Mouse (Mus musculus): ENCODE measurements around the gene Ptprj. TPM values are rescaled to one million over a fixed set of nuclear protein-coding genes. Genes with fewer than 3 reads are reported as not detected.

The Ptprj gene
- polyA plus RNA-seq, 1 experiment from 2014 or later: 2.1 TPM

DNA sequence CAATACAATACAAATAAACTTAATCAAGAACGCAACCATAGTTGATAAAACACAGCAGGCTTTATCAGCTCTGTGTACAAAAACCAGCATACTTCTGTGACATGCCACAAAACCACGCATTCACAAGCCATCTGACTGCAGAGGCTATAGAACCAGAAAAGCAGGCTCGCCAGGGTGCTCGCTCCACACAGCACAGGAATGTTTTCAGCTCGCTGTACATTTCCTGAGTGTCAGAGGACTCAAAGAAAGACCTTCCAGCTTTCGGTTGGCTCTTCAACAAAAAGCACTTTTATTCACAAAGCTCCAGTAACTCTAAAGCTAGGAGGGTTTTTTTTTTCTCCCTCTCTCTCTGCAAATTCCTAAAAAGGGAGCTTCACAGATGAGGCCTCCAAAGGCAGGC is 53.9 kb downstream of the Ptprj start:
- no peaks in the 10 kb centered on the region for H3K36me3 ChIP-seq
- H3K27me3 ChIP-seq (ENCODE audit: low read depth, poor library complexity, severe bottlenecking): no peaks in the 10 kb centered on the region
- H3K9me3 ChIP-seq (replicated peaks): no peaks in the 10 kb centered on the region
- no peak overlapping the region for H3K4me3 ChIP-seq
- H3K27ac ChIP-seq (replicated peaks): peak overlapping the region; percentile 64
- DNase-seq (ENCODE audit: low spot score): no peak
- peaks cover 21% of the 10 kb centered on the region for H3K4me1 ChIP-seq
- 38% methylated on average over 6 of the region's 6 CpGs for WGBS

DNA sequence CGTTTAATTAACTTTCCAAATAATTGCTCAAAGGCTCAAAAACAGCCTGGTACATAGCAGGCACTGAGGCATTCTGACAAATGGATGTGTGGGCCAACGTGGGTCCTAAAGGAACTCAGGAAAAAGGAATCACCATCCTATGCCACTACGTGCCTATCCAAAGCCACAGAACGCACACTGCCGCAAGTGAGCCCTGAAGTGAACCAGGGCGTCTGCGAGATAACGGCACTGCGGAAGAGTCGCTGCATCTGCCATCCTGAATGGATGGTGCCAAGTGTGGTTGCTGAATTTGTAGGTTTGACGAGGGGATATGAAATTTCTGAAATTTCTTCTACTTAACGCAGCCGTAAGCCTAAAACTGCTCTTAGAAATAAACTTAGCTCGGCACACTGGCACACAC is 54.6 kb downstream of the Ptprj start:
- Histone ChIP-seq H3K36me3 (no peaks in the 10 kb centered on the region), H3K27me3 (ENCODE audit: low read depth, poor library complexity, severe bottlenecking) (no peaks in the 10 kb centered on the region), H3K4me3 (no peak overlapping the region), H3K27ac (replicated peaks) (0 out of 2 replicates have a peak overlapping the region, but pooled peaks have one; percentile 64), H3K4me1 (peaks cover 21% of the 10 kb centered on the region), H3K9me3 (replicated peaks) (no peaks in the 10 kb centered on the region)
- DNase-seq (ENCODE audit: low spot score): no peak
- 92% methylated on average over 14 of the region's 14 CpGs for WGBS

DNA sequence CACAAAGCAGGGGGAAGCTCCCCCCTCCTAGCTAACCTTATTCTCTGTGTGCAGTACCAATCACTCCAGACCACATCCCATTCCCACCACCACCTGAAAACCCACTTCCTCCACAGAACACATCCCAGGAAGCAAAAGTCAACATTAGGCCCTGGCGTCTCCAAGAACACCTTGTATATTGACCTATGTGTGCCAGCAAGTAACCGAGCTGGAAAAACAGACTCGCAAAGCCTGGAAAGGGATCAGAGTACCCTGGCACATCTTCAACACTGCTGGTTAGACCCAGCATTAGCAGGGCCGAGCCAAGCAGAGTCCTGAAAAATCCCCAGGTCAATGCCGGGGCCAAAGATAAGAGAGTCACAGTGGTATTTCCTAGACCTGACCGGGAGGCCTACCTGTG is 58.0 kb downstream of the Ptprj start:
- Histone ChIP-seq H3K4me1 (peaks cover 19% of the 10 kb centered on the region), H3K9me3 (replicated peaks) (no peaks in the 10 kb centered on the region), H3K27me3 (ENCODE audit: low read depth, poor library complexity, severe bottlenecking) (no peaks in the 10 kb centered on the region), H3K4me3 (no peak overlapping the region), H3K36me3 (no peaks in the 10 kb centered on the region), H3K27ac (replicated peaks) (no peak overlapping the region)
- 93% methylated on average over 6 of the region's 6 CpGs for WGBS
- DNase-seq (ENCODE audit: low spot score): no peak

DNA sequence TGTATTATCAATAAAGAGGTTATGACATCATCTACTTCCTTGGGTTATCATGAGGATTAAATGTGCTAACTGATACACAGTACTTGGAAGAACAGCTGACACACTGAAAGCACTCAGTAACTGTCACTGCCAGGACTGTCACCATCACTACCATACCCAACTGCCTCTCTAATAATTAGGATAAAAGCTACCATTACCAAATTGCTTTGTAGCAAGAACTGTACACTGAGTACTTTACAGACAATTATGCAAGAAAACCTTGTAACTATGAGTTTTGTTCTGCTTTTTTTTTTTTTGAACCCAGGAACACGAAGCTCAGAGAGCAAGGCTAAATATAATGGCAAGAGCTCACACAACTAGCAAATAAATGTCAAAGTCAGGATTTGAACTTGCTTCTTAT is 58.5 kb downstream of the Ptprj start:
- H3K4me1 ChIP-seq: peaks cover 14% of the 10 kb centered on the region
- WGBS: 97% methylated on average over 1 of the region's 1 CpGs

DNA sequence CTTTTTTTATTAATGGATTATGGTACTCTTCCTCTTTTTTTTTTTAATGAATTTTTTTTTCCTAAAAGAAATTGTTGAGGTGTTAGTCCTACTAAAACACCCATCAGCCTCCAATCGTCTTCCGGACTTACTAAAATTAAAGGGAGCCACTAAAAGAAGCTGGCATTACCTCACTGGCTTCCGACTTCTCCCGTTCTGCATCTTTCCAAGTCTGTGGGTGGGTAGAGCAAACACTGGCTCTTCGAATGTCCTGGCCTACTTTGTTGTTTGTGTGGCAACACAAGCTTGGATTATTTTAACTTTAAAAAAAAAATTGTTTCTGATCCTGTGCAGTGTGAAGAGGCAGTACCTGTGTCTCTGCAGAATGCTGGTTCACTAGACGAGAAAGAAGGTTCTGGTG is 62.2 kb downstream of the Ptprj start:
- no peaks in the 10 kb centered on the region for H3K36me3 ChIP-seq
- H3K4me1 ChIP-seq: peaks cover 12% of the 10 kb centered on the region
- H3K27me3 ChIP-seq (ENCODE audit: low read depth, poor library complexity, severe bottlenecking): no peaks in the 10 kb centered on the region
- no peaks in the 10 kb centered on the region for H3K9me3 ChIP-seq (replicated peaks)
- 87% methylated on average over 6 of the region's 6 CpGs for WGBS
- H3K27ac ChIP-seq (replicated peaks): no peak overlapping the region
- H3K4me3 ChIP-seq: no peak overlapping the region
- no peak for DNase-seq (ENCODE audit: low spot score)

More for the DNA sequence above, 58.5 kb downstream of the Ptprj start:
- no peaks in the 10 kb centered on the region for H3K9me3 ChIP-seq (replicated peaks)
- no peak overlapping the region for H3K27ac ChIP-seq (replicated peaks)
- H3K36me3 ChIP-seq: no peaks in the 10 kb centered on the region
- H3K4me3 ChIP-seq: no peak overlapping the region
- no peak for DNase-seq (ENCODE audit: low spot score)
- no peaks in the 10 kb centered on the region for H3K27me3 ChIP-seq (ENCODE audit: low read depth, poor library complexity, severe bottlenecking)

DNA sequence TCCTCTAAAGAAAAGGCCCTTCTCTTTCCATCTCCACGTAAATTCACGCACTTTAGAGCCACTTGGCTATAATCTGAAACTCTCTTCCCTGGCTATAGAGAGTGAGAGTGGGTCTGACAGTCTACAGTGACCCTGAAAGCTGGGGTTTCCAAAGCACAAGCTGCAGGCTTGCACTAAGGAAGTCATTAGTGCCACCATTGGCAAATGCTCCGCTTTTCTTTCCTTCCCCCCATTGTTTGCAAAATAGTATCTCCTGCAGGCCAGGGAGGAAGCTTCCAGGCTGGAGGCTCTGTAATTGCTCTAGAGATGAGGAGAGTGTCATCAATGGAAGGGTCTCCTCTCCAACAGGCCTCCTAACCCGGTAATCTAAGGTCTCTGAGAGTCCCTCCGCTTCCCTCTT is 65.5 kb downstream of the Ptprj start:
- no peak overlapping the region for H3K27ac ChIP-seq (replicated peaks)
- H3K36me3 ChIP-seq: no peaks in the 10 kb centered on the region
- H3K9me3 ChIP-seq (replicated peaks): no peaks in the 10 kb centered on the region
- 82% methylated on average over 5 of the region's 5 CpGs for WGBS
- H3K4me1 ChIP-seq: peaks cover 12% of the 10 kb centered on the region
- no peak for DNase-seq (ENCODE audit: low spot score)
- H3K27me3 ChIP-seq (ENCODE audit: low read depth, poor library complexity, severe bottlenecking): no peaks in the 10 kb centered on the region
- H3K4me3 ChIP-seq: no peak overlapping the region

DNA sequence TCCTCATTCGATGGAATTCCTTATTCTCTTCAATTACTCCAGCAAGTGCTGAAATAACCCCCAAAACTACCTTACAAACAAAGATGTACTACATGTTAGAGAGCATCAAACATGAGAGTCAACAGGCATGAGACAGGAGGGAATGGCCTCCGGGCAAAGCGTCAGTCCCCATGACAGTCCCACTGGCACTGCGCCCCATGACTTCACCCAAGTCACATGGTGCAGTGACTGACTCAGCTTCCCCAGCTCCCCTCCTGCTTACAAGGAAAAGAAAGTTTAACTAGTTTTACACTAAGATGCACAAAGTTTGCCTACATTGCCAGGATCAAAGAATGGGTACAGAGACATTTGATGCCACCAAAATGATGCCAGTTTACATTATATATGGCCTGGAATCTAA is 71.2 kb downstream of the Ptprj start:
- Histone ChIP-seq H3K27ac (replicated peaks) (no peak overlapping the region), H3K4me1 (peaks cover 38% of the 10 kb centered on the region), H3K9me3 (replicated peaks) (no peaks in the 10 kb centered on the region), H3K4me3 (no peak overlapping the region), H3K27me3 (ENCODE audit: low read depth, poor library complexity, severe bottlenecking) (no peaks in the 10 kb centered on the region), H3K36me3 (no peaks in the 10 kb centered on the region)
- DNase-seq (ENCODE audit: low spot score): no peak
- 96% methylated on average over 4 of the region's 4 CpGs for WGBS

DNA sequence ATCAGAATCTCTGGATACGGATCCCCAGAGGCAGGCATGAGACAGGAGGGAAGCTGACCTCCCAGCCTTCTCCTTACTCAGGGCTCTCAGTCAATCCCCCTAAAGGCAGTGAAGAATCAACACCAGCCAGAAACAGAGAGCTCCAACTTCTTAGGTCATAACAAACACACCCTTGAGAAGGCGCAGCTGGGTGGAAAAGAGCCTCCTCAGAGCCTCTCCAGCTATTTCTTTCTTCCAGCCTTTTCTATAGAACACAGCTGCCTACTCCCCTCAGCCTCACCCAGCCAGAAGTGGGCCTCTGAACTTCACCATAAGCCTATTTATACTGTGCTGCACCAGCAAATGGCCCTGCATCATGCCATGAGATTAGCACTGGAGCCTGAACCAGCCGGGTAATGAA is 74.3 kb downstream of the Ptprj start:
- WGBS: 54% methylated on average over 3 of the region's 3 CpGs
- Histone ChIP-seq H3K27ac (replicated peaks) (peak overlapping the region; percentile 76), H3K36me3 (no peaks in the 10 kb centered on the region), H3K4me1 (peaks cover 39% of the 10 kb centered on the region), H3K4me3 (no peak overlapping the region), H3K9me3 (replicated peaks) (no peaks in the 10 kb centered on the region), H3K27me3 (ENCODE audit: low read depth, poor library complexity, severe bottlenecking) (no peaks in the 10 kb centered on the region)
- DNase-seq (ENCODE audit: low spot score): peak; percentile 34

DNA sequence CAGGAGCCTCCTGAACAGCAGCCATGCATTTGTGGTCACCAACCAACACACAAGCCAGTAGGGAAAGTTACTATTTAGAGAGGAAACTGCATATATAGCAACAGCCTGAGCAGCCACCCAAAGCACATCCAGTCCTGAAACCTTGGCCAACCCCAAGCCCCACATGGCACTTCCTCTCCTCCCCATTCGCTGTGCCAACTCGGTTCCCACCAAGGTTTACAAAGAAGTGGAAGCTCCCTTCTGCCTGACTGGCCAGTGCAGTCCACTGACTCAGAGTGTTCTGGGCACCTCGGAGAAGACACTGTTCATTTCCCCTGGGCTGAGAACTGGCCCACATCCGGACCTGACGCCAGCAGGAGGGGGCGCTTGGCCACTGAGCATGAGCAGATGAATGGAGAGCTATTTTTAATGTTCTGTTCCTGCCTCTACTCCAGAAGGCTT is 75.7 kb downstream of the Ptprj start:
- Histone ChIP-seq H3K4me3 (no peak overlapping the region), H3K27me3 (ENCODE audit: low read depth, poor library complexity, severe bottlenecking) (no peaks in the 10 kb centered on the region), H3K36me3 (no peaks in the 10 kb centered on the region), H3K9me3 (replicated peaks) (no peaks in the 10 kb centered on the region), H3K4me1 (peaks cover 41% of the 10 kb centered on the region), H3K27ac (replicated peaks) (peak overlapping the region; percentile 76)
- no peak for DNase-seq (ENCODE audit: low spot score)
- 87% methylated on average over 6 of the region's 6 CpGs for WGBS

DNA sequence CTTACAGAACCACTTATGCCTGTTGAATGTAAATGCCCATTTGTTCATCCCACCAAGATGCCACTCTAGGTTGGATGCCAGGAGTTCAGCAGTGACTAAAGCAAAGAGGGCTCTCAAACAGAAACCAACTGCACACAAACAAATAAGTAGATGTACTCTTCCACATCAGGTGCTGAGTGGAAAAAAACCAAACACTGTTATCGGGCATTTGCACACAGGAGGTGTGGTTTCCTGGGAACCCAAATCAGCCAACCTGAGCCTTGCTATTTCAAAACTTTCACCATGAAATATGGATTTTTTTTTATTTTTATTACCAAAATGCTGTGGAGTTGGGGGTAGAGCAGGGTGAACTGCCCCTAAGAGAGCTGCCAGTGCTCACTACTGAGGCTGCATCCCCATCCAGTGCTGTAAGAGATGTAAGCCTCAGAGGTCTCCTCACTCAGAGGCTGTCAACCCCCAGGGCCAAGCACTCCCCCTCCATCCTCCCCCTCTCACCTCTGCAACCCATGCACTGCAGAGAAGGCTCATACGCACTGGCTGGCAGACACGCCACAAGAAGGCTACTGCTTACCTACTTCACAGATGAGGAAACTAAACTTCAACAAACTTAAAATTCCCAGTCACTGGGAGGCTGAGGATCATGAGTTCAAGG is 77.1 kb downstream of the Ptprj start:
- Histone ChIP-seq H3K4me1 (peaks cover 40% of the 10 kb centered on the region), H3K4me3 (no peak overlapping the region), H3K27me3 (ENCODE audit: low read depth, poor library complexity, severe bottlenecking) (no peaks in the 10 kb centered on the region), H3K27ac (replicated peaks) (no peak overlapping the region), H3K9me3 (replicated peaks) (no peaks in the 10 kb centered on the region), H3K36me3 (no peaks in the 10 kb centered on the region)
- no peak for DNase-seq (ENCODE audit: low spot score)
- 88% methylated on average over 3 of the region's 3 CpGs for WGBS

DNA sequence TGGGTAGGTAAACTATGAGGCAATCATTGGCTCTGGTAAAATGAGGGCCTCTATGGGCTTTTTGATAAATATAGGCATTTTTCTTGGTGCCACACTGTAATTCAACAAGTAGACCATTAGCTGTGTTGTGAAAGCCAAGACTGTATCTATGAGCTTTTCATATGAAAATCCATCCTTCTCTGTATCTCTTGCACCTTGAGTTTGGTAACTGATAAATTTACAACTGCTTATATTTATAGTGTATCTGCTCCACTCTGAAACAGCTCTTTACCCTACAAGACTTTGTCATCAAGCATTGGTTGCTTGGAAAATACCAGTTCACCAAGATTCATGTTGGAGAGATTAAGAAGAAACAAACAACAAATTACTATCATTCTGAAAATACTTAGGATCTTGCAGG is 77.7 kb downstream of the Ptprj start:
- H3K9me3 ChIP-seq (replicated peaks): no peaks in the 10 kb centered on the region
- no peak overlapping the region for H3K27ac ChIP-seq (replicated peaks)
- H3K36me3 ChIP-seq: no peaks in the 10 kb centered on the region
- H3K4me1 ChIP-seq: peaks cover 34% of the 10 kb centered on the region
- H3K4me3 ChIP-seq: no peak overlapping the region
- no peaks in the 10 kb centered on the region for H3K27me3 ChIP-seq (ENCODE audit: low read depth, poor library complexity, severe bottlenecking)
- DNase-seq (ENCODE audit: low spot score): no peak

DNA sequence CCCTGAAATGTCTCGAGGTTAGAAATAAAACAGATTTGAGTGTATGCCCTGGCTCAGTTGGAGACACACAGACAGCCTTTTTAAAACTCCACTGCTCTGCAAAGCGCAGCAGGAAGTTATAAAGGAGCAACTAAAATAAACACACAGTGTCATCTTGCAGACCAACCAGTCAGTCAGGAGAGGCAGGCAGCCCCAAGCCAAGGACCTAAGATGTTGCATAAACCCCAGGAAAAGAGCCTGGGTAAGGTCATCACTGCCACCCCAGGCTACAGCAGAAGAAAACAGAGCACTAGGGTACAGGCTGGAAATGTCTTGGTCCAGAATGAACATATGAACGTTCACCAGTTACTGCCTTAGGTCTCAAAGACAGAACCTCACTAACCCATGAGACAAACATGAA is 78.7 kb downstream of the Ptprj start:
- WGBS: 74% methylated on average over 3 of the region's 3 CpGs
- no peaks in the 10 kb centered on the region for H3K27me3 ChIP-seq (ENCODE audit: low read depth, poor library complexity, severe bottlenecking)
- H3K27ac ChIP-seq (replicated peaks): no peak overlapping the region
- H3K9me3 ChIP-seq (replicated peaks): no peaks in the 10 kb centered on the region
- H3K36me3 ChIP-seq: no peaks in the 10 kb centered on the region
- H3K4me3 ChIP-seq: no peak overlapping the region
- peaks cover 24% of the 10 kb centered on the region for H3K4me1 ChIP-seq
- no peak for DNase-seq (ENCODE audit: low spot score)

DNA sequence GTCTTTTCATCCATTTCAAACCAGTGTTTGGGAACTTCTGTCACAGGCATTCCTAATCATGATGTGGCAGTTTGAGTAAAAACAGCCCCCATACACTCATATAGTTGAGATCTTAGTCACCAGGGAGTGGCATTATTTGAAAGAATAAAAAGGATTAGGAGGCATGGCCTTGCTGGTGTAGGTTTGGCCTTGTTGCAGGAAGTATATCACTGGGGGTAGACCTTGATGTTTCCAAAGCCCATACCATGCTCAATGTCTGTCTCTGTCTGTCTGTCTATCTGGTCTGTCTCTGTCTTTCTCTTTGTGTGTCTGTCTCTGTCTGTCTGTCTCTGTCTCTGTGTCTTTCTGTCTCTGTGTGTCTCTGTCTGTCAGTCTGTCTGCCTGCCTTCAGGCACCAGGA is 79.6 kb downstream of the Ptprj start:
- Histone ChIP-seq H3K27me3 (ENCODE audit: low read depth, poor library complexity, severe bottlenecking) (no peaks in the 10 kb centered on the region), H3K36me3 (no peaks in the 10 kb centered on the region), H3K4me1 (peaks cover 16% of the 10 kb centered on the region), H3K4me3 (no peak overlapping the region), H3K27ac (replicated peaks) (no peak overlapping the region), H3K9me3 (replicated peaks) (no peaks in the 10 kb centered on the region)
- no peak for DNase-seq (ENCODE audit: low spot score)

DNA sequence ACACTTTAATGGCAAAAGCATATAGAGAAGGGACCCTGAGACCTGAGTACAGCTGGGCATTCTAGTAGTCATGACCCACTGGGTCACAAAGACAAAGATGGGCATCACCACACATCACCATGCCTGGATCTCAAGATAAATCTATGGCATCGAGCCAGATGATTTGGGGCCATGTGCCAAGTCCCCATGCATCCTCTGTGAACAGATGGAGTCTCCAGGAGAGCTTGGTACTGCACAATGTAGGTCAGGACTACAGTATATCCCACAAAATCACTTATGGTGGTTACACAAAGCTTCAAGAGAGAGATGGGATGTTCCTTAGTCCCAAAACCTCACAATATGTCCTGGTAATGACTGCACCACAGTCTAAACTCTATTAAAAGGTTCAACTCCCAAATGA is 81.4 kb downstream of the Ptprj start:
- no peaks in the 10 kb centered on the region for H3K27me3 ChIP-seq (ENCODE audit: low read depth, poor library complexity, severe bottlenecking)
- no peaks in the 10 kb centered on the region for H3K9me3 ChIP-seq (replicated peaks)
- WGBS: 86% methylated on average over 1 of the region's 1 CpGs
- H3K36me3 ChIP-seq: no peaks in the 10 kb centered on the region
- H3K4me1 ChIP-seq: peaks cover 3% of the 10 kb centered on the region; the same call in 1 of the 2 replicates
- no peak for DNase-seq (ENCODE audit: low spot score)
- no peak overlapping the region for H3K4me3 ChIP-seq
- H3K27ac ChIP-seq (replicated peaks): no peak overlapping the region

Data from midbrain, embryonic 10.5 days (tissue).